Mouse (Mus musculus) heart, postnatal 0 days (tissue): ENCODE data around the gene Nedd4. TPM values are rescaled to one million over a fixed set of nuclear protein-coding genes. Genes with fewer than 3 reads are reported as not detected.

Experiments used
- ATAC-seq: fragments of 200-750 bp; cut with Nextera tagmentation; 2 replicates; pipeline ENCODE4 v1.8.0; 2017; ENCODE audit warnings: low read depth, moderate number of reproducible peaks, moderate library complexity; ENCODE audit not compliant: insufficient read depth
- DNase-seq: peaks from one replicate; pipeline ENCODE4 v3.0.0-alpha.2; 2016; ENCODE audit warnings: low spot score
- H3K27ac ChIP-seq: fragments of 300-500 bp; sonication (generic); 2 replicates; pipeline ENCODE4 v1.5.1; 2014; ENCODE audit warnings: low read depth, mild to moderate bottlenecking
- H3K27me3 ChIP-seq: fragments of 300-500 bp; sonication (generic); 2 replicates; pipeline ENCODE4 v1.6.1; 2014; ENCODE audit warnings: low read length, mixed read lengths; ENCODE audit not compliant: control insufficient read depth, insufficient read depth
- H3K36me3 ChIP-seq: fragments of 300-500 bp; sonication (generic); replicated peaks from 2 replicates; pipeline ENCODE4 v1.6.1; 2014; ENCODE audit warnings: low read length, mixed read lengths; ENCODE audit not compliant: control insufficient read depth, insufficient read depth
- H3K4me1 ChIP-seq: fragments of 300-500 bp; sonication (generic); 2 replicates; pipeline ENCODE4 v1.6.1; 2014; ENCODE audit warnings: antibody characterized with exemption; ENCODE audit not compliant: control insufficient read depth, insufficient read depth
- H3K4me2 ChIP-seq: fragments of 300-500 bp; sonication (generic); 2 replicates; pipeline ENCODE4 v1.6.1; 2014; ENCODE audit warnings: low read depth, mild to moderate bottlenecking, low read length, moderate library complexity
- H3K4me3 ChIP-seq: fragments of 300-500 bp; sonication (generic); 2 replicates; pipeline ENCODE4 v1.5.1; 2014; ENCODE audit warnings: low read depth, low read length
- H3K9ac ChIP-seq: fragments of 300-500 bp; sonication (generic); replicated peaks from 2 replicates; pipeline ENCODE4 v1.6.1; 2014; ENCODE audit warnings: low read depth, low read length, mixed read lengths
- H3K9me3 ChIP-seq: fragments of 300-500 bp; sonication (generic); replicated peaks from 2 replicates; pipeline ENCODE4 v1.6.1; 2016; ENCODE audit warnings: low read length; ENCODE audit not compliant: control insufficient read depth
- CTCF ChIP-seq: IDR thresholded peaks from 2 replicates; pipeline ENCODE4 v1.5.1; 2016; ENCODE audit warnings: antibody characterized with exemption, control low read depth, low read depth
- EP300 ChIP-seq: IDR thresholded peaks from 2 replicates; pipeline ENCODE4 v1.6.1; 2016; ENCODE audit warnings: antibody characterized with exemption, low read depth
- WGBS: fragments of 180-500 bp; shearing (Covaris S2); extraction: QIAGEN DNeasy Blood & Tissue Kit; methylation state at CpG from one replicate; pipeline ENCODE4 v1.1.7; 2014; 5-methylcytosine and 5-hydroxymethylcytosine counted together
- polyA plus RNA-seq: library from polyadenylated mRNA; unstranded; fragments of >200 nt; fragmentation: Nextera tagmentation; extraction: Ambion mirVana; gene quantifications from 2 replicates; pipeline ENCODE4 v1.2.1, GENCODE M21; 2015
- total RNA-seq: library from RNA; depleted of rRNA; stranded (reverse); fragments of >200 nt; gene quantifications from 2 replicates; pipeline ENCODE4 v1.2.3, GENCODE M21; 2014; ENCODE audit warnings: low replicate concordance

The Nedd4 gene
- total and polyA plus RNA-seq, 2 experiments from 2014 or later = 303 to 444 TPM

GRCm38 (mm10) chr9:72693081-72693696, 31.0 kb downstream of the Nedd4 start:
- no peak overlapping the region; the same call in 1 of the 2 replicates for H3K4me2 ChIP-seq
- no peak overlapping the region for H3K4me3 ChIP-seq
- H3K4me1 ChIP-seq = peaks cover 24% of the 10 kb centered on the region
- peak overlapping the region; percentile 60 for H3K27ac ChIP-seq
- 50% methylated on average over 24 of the region's 24 CpGs for WGBS
- H3K27me3 ChIP-seq = no peaks in the 10 kb centered on the region
- TF ChIP-seq EP300 (no peak), CTCF (no peak)
- H3K9ac ChIP-seq = 0 out of 2 replicates have a peak overlapping the region, but pooled peaks have one; percentile 2
- H3K9me3 ChIP-seq = no peaks in the 10 kb centered on the region
- DNase-seq (no peak), ATAC-seq (no peak)
- H3K36me3 ChIP-seq = peaks cover 61% of the 10 kb centered on the region

DNA sequence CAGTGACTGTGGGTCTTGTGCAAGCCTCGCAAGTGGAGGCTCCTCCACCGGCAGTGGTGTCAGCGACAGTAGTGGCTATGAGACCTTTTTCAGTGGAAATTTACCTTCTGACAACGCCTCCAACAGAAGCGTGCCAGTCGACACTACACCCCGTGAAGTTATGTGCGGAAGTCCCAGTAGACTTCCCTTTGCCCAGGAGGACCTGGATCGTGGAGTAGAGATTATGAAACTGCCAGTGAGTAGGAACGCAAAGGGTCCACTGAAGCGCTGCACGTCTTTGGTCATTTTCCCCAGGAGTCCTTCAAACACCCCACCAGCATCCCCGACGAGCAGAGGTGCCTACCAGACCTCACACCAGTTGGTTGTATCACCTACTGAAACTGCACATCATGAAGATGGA, 31.7 kb downstream of the Nedd4 start:
- Histone ChIP-seq H3K27ac (peak overlapping the region; percentile 60; the same call in 1 of the 2 replicates), H3K4me1 (peaks cover 31% of the 10 kb centered on the region), H3K9me3 (no peaks in the 10 kb centered on the region), H3K27me3 (no peaks in the 10 kb centered on the region), H3K4me2 (no peak overlapping the region), H3K4me3 (no peak overlapping the region), H3K36me3 (peaks cover 60% of the 10 kb centered on the region), H3K9ac (no peak overlapping the region)
- TF ChIP-seq CTCF = no peak
- ATAC-seq (no peak), DNase-seq (no peak)
- 68% methylated on average over 14 of the region's 14 CpGs for WGBS

DNA sequence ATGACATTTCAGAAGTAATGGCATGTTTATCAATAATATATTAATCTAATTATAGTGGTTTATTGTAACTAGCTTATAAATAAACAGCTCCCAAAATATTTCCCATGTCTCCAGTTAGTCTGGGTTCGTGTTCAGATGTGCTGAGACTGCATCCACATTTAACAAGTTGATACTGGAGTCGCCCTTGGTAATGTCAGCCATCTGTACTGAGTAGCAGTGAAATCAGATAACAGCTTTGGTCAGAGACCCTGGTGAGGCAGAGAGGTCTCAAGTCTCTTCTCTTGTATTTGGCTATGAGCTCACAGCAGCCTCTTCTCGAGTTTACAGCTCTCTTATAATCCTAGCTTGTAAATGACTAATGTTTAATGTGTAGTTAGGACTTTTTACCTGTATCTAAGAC, 34.4 kb downstream of the Nedd4 start:
- no peaks in the 10 kb centered on the region for H3K27me3 ChIP-seq
- no peaks in the 10 kb centered on the region for H3K9me3 ChIP-seq
- TF ChIP-seq EP300 (no peak), CTCF (no peak)
- peak overlapping the region; percentile 31 for H3K27ac ChIP-seq
- peaks cover 53% of the 10 kb centered on the region for H3K36me3 ChIP-seq
- peaks cover 54% of the 10 kb centered on the region for H3K4me1 ChIP-seq
- no peak overlapping the region for H3K4me2 ChIP-seq
- DNase-seq (no peak), ATAC-seq (no peak)
- H3K9ac ChIP-seq = no peak overlapping the region
- H3K4me3 ChIP-seq = no peak overlapping the region
- WGBS = 25% methylated on average over 3 of the region's 3 CpGs

- H3K4me2 ChIP-seq = no peak overlapping the region
- no peak for ATAC-seq
- no peak overlapping the region for H3K9ac ChIP-seq
- peaks cover 46% of the 10 kb centered on the region for H3K36me3 ChIP-seq
- TF ChIP-seq EP300 (no peak), CTCF (no peak)
- H3K9me3 ChIP-seq = no peaks in the 10 kb centered on the region
- WGBS = 71% methylated on average over 4 of the region's 4 CpGs
- no peak for DNase-seq
- no peaks in the 10 kb centered on the region for H3K27me3 ChIP-seq
- peaks cover 62% of the 10 kb centered on the region for H3K4me1 ChIP-seq
- no peak overlapping the region for H3K27ac ChIP-seq
- H3K4me3 ChIP-seq = no peak overlapping the region
These were observed 35.6 kb downstream of the Nedd4 start for GRCm38 (mm10) chr9:72697779-72698178.

- H3K4me3 ChIP-seq = no peak overlapping the region
- peaks cover 43% of the 10 kb centered on the region for H3K36me3 ChIP-seq
- WGBS = 12% methylated on average over 3 of the region's 3 CpGs
- no peaks in the 10 kb centered on the region for H3K9me3 ChIP-seq
- DNase-seq (peak; percentile 46), ATAC-seq (peak; percentile 50; the same call in 1 of the 2 replicates)
- H3K27ac ChIP-seq = peak overlapping the region; percentile 55
- H3K27me3 ChIP-seq = no peaks in the 10 kb centered on the region
- no peak overlapping the region for H3K4me2 ChIP-seq
- TF ChIP-seq CTCF = no peak
- TF ChIP-seq EP300 = no peak
- H3K9ac ChIP-seq = no peak overlapping the region
- H3K4me1 ChIP-seq = peaks cover 60% of the 10 kb centered on the region
These were observed 37.6 kb downstream of the Nedd4 start for GRCm38 (mm10) chr9:72699702-72700101.

GRCm38 (mm10) chr9:72701441-72701840, 39.3 kb downstream of the Nedd4 start:
- Histone ChIP-seq H3K27ac (peak overlapping the region; percentile 41), H3K4me2 (no peak overlapping the region), H3K9ac (no peak overlapping the region), H3K4me1 (peaks cover 53% of the 10 kb centered on the region), H3K9me3 (no peaks in the 10 kb centered on the region), H3K36me3 (peaks cover 51% of the 10 kb centered on the region), H3K27me3 (no peaks in the 10 kb centered on the region), H3K4me3 (no peak overlapping the region)
- ATAC-seq (no peak), DNase-seq (no peak)
- 53% methylated on average over 8 of the region's 8 CpGs for WGBS
- TF ChIP-seq CTCF = no peak
- no peak for TF ChIP-seq EP300
